Mouse (Mus musculus): ENCODE measurements around the gene Capza2.

Gene Capza2

DNA sequence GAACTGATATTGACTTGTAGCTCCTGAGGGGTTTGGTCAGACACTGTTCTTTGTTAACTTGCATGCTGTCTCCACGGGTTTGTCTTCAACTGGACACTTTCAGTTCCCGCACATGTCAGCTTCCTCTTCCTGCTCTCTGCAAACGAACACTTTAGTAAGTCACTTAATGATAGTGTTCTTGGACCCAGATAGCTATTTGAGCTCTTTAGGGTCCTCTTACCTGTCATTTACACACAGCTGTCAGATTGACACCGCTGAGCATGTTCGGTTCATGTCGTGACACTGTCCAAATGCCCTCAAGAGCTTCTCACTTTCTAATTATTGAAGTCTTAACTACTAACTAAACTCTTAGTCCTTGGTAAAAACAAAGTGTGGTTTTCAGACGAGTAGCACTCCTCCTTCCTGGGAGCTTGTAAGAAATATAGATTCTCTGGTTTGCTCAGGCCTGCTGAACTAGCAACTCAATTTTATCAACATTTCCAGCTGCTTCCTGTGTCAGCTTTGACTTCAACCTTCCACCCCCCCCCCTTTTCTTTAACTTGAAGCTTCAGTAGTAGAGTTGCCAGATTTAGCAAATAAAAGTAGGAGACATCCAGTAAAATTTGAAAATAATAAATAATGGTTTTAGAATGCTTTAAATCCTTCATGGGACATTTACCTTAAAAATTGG, at the start of gene Capza2:
Capza2 (plus strand) TSS at position 620 of the 670 bp plus-strand sequence.
- ATAC-seq (ENCODE audit: low TSS enrichment): no peak

DNA sequence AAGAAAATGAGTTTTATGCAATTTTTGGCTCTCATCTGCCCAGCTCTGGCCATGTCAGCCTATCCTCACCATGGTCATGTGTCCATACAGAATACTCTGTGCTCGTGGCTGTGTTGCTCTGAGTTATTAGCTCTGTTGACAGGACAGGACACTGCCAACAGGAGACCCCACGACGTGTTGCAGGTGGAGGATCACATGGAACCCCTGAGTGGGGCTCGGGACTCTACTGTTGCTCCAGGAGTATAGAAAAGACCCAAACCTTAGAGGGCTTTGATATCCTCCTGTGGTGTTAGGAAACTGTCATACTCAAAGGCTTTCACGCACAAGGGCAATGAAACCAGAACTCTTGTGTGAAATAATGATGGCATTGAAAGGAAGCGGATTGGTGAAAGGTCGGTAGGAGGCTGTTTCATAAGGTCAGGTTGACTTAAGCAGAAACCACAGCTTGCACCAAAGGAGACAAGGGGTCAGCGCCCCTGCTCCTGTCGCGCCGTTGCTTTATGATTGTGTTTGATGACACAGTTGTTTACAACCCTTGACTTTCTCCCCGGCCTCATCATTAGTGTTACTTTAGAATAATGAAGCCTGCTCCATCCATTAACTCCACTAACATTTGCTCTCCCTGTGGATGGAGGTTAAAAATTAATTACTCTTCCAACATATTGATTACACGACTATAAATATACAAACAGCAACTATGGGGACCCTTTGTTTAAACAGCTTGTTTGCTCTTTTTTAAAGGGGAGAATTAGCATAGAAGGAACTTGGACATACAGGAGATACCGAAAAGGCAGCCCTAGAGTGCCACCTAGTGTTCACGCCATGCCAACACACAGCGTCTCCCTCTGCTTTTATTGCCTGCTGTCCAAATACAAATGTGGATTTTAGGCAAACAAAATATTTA, 46.7 kb upstream of the Capza2 start:
- ATAC-seq (ENCODE audit: low TSS enrichment): peak; percentile 97

DNA sequence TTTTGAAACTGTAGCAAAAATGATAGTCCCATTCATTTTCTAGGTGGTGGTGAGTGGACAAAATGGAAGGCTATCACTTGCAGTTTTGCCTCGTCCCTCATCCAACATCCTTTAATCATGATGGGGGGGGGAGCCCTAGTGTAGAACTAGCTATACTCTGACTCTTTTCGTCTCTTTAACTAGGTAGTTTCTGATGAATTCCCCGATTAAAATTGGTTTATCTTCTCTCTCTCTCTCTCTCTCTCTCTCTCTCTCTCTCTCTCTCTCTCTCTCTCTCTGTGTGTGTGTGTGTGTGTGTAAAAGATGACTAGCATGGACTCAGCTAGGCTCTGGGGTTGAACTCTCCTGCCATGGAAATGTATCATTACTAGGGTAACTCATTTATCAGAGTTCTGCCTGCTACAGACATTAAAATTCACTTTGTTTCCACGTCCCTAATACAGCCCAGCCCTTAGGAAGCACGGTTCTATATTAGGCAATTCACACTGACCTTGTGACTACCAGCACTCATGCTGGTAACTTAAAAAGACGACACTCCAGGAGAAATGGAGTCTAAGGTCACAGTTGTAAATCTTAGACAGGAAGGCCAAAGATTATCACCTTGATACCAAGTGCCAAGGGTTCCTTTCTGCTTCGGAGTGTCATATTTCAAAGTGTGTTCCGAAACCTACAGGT, 45.9 kb upstream of the Capza2 start:
- ATAC-seq (ENCODE audit: low TSS enrichment): peak; percentile 39; the same call in 1 of the 2 replicates

DNA sequence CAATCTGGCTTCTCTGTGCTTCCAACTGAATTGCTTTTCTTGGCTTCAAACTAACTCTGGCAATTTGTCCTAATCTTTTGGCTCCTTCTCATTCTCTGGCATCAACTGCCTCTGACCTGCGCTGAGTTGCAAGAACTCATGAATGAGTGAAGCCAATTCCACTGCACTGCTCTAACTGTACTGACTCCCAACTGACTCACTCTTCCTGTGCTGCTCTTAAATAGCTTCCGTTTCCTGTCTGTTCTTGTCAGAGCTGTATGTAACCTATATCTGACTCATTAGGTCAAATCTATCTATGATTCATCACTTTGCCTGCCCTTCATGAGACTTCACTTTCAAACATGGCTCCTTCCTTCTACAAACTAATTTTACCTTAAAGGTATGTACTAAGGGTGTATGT, 42.1 kb upstream of the Capza2 start:
- no peak for ATAC-seq (ENCODE audit: low TSS enrichment)

DNA sequence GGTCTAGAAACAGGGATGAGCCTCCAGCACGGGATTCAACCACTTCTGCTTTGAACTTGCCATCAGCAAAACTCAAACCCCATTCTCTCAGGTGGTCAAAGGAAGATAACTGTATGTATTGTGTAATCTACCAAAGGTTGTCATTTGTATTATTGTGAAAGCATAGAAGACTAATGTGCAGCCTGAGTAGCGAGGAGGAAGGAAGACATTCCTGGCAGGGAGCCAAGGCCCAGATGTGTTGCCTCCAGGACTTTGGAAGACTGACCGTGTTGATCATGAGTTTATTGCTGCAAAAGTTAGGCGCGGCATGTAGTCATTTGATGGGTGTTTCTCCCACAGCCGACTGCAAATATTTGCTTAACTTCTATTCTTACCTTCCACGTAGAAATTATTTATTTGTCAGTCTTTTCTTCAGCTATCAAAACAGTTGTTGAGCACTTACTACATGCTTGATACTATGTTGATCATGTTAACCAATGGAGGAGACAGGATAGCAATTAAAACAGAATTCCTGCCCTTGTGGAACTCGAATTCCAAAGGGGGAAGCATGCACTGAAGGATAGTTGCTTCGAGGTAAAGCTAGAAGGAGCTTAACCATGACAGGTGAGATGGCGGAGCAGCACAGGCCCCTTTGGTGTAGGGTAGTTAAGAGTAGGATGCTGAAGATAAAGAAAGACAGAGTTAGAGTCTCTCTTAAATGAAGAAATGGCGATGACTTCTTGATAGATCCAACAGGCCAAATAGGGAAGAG, 40.1 kb upstream of the Capza2 start:
- ATAC-seq (ENCODE audit: low TSS enrichment): no peak

DNA sequence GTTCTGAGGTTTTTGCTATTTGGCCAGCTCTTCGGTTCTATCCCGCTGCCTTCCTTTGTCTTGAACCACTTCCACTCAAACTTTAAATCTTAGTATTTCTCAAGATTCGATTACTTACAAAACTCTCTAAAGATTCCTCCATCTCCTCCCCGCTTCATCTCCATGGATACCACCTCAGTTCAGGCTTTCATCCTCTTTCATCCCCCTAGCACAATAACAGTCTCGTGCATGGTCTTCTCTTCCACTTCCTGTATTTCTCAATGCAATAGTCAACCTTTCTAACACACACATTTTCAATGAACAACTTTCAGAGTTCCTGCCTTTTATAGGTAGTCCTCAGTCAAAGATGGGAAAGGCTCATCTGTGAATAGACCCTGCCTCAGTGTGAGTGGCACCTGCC, 36.7 kb upstream of the Capza2 start:
- ATAC-seq (ENCODE audit: low TSS enrichment): no peak

DNA sequence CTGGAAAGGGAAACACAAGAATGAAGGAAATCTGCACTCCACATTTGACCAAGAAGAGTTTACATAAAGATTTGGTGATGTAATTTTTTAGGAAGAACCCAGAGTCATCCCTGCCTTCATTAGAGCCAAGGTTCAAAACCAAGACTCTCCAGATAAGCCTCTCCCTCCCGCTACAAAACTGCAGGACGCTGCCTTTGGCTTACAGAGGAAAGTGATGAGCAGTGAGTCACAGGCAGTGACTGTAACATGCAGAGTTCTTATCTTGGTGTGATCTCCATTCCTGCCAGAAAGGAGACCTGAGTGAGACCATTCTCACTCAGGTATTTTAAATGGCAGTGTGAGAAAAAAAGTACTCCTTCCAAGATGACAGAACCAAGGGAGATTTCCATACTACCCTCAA, 34.5 kb upstream of the Capza2 start:
- no peak for ATAC-seq (ENCODE audit: low TSS enrichment)

DNA sequence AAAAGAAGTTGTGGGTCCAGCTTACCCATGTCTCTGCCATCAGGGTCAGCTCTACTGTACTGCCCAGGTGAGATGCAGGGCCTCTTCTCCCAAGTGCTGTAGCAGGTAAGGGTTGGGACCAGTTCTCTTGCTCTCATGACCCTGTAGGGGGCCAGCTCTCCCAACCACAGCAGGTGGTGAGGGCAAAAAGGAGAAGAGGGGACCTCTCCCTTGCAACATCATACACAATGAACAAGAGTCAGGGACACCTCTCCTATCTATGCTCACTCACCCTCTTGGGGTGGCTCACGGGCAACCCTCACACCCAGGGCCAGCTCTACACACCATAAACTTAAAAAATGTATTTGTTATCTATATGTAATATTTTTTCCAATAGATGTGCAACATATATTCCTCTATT, 29.1 kb upstream of the Capza2 start:
- ATAC-seq (ENCODE audit: low TSS enrichment): no peak

DNA sequence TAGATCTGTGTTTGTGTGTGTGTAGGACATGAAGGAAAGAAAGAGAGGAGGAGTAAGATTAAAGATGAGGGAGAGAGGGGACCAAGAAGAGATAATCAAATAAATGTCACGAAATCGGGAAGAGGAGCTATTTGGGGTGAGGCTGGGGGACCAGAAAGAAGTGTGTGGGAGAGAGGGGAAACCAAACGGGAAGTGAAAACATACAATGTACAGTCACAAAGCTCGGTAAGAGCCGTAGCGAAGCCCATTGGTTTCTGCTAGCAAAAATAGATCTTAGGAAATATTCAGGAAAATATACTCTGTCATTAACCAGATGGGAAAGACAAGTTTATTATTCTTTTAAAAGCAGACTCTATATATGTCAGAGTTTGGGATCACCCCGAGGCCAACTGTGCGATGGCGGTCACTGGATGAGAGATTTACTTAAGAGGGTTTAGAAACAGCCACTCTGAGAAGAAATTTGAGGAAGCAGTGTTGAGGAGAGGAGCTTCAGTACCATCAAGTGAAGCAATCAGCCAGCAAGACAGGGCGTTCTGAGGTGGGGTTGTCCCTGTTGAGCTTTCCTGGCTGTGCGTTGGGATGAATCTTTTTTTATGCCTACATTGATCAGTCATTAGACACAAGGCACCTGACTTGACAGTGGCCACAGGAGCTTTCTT, 24.6 kb upstream of the Capza2 start:
- ATAC-seq (ENCODE audit: low TSS enrichment): no peak

DNA sequence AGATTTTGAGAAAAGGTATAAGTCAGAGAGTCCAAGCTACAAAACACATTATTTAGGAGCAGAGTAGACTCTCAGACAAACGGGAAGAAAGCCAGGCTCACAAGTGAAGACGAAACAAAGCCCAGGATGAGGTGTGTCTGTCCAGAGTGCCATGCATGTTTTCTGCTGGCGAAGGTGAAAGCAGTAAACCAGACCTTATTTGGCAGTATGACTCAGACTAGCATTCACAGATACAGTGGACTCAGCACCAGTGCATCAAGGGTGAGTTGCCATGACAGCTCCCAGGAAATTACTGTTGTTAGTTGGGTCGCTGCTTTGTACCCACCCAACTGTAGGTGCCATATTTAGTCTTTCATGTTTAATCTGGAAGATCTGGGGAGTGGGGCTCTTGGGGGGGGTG, 23.4 kb upstream of the Capza2 start:
- no peak for ATAC-seq (ENCODE audit: low TSS enrichment)

DNA sequence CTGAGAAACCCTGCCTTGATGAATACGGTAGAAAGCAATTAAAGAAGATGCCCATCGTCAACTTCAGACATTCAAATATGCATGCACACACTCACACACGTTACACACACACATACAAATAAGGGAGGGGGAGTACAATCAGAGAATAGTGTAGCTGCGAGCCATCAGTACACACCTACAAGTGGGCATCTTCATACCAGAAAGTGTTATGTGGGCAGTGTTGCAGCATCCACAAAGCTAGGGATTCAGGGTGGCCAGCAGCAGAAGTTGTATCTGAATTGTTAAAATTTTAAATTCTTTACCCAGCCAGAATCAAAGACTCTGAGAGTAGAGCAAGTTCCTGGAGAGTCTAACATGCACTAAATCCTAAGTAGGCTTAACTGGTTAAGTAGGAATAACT, 15.2 kb upstream of the Capza2 start:
- peak; percentile 98 for ATAC-seq (ENCODE audit: low TSS enrichment)

DNA sequence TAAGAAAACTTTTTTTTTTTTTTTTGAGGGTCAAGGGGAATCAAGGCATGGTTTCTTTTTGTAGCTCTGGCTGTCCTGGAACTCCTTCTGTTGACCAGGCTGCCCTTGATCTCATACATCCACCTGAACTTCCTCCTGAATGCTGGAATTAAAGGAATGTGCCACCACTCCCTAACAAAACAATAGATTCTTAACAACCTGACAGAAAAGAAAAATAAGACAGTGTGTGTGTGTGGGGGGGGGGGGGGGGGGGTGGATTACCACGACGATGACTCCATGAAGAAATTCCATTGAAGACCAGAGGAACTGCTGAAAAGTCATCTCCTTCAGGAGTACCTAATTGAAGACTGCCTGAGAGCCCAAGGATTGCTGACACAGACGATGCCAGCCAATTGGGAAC, 14.6 kb upstream of the Capza2 start:
- no peak for ATAC-seq (ENCODE audit: low TSS enrichment)

DNA sequence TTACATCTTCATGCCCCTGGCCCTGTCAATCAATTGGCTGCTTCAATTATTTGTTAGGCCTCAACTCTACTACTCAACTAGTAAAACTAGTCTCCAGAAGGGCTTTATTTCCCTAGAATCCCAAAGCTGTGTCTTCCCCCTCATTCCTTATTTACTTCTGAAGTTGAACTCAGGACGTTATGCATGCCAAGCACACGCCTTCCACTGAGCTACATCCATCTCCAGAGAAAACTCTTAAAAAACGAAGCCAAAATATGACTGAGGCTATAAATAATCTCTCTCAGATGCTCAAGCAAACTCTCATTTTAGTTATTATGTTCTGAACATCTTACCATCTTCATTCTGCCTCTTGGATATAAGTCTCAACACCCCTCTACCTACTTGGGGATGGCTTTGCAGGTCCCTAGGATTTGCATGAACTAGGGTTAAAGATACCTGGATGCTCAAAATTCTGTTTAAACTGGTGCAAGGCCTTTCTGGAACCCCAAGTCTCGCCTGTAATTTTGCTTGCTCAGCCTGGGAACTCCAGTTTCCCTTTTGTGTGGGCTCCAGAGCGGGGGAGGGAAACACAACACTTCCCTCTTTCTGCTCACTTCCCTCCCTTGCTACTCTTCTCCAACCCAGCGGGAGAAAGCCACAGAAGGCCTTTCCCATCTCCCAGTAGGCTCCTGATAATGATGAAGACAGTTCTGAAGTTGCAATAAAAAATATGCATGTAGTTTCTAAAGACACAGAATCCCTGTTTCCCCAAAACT, 7.2 kb upstream of the Capza2 start:
- ATAC-seq (ENCODE audit: low TSS enrichment): peak; percentile 92

DNA sequence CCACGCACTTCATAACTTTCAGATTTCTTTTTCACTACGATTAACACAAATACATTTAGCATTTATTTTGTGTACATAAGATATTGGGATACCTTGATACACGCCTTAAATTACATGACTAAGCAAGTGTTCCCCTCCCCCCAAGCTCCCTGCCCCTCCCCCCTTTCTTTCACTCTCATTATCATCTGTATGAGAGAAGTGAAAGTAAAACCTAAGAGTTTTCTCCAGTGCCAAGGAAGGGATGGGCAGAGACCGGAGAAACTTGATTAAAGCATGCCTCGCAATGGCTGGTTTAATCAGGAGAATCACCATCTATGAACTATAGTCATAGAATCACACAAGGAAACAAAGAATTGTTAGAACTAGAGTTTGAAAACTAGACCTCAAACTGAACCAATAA, 6.3 kb upstream of the Capza2 start:
- ATAC-seq (ENCODE audit: low TSS enrichment): no peak

DNA sequence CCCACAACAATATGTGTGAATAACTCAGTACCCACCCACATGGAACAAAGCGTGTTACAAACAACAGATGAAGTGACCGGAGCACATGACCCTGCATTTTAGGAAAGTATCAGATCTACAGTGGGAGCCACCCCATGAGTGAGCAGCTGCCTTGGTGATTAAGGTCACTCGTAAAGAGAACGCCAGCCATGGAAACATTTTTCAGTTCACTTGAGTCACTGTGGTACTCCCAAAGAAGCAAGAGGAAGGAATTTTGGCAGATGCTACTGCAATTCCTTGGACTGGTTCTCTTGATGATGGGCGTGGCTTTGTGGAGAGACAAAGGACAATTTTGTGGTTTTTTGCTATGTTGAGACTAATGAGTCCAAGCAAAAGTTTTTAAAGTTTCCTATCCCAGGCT, 4.4 kb upstream of the Capza2 start:
- ATAC-seq (ENCODE audit: low TSS enrichment): no peak

DNA sequence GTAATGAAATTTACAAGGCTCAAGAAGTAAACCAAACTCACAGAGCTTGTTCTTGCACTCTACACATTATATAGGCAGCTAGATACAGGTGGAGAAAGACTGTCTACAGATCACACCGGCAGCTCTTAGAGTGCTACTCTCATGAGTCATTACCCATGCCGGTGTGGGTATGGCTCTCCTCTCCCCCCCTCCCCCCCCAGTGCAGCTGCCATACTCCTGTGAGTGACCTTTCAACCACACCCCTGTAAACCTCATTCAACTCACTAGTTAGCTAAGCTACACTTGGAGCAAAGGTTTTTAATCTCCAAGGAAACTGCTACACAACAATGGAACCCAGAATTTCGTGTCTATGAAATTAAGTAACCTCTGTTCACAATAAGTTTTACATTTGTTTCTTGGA, 2.2 kb upstream of the Capza2 start:
- no peak for ATAC-seq (ENCODE audit: low TSS enrichment)

DNA sequence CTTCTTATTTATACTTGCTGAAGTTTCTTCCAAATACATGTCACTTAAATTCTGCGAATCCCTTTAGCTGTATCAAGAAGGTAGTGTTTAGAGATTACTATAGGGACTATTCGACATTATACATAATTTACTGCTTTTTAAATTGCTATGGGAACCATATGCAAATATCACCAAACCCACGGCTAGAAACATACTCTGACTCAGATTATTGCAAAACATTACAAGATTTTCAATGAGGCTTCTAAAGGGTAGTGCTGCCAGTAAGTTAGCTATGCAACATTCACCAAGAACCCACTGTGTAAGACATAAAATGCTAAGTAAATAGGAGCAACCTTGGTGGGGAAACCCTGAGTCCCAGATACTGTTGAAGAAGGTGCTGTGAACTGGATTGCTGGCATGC, 1.0 kb upstream of the Capza2 start:
- no peak for ATAC-seq (ENCODE audit: low TSS enrichment)

DNA sequence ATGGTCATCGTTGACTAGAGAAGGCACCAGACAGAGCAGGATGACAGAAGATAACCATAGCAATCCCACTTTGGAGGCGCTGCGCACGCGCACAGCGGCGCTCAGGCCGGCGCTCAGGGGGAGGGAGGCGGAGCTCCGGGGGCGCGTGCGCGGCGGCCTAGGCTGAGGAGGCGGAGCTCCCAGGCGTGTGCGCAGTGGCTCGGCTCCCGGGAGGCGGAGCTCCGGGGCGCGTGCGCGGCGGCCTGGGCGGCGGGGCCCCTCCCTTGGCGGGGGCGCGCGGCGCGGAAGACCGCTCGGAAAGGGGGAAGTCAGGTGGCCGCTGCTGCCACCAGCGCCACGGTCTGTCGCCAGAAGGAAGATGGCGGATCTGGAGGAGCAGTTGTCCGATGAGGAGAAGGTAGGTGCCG, 733 bp downstream of the Capza2 start:
- ATAC-seq (ENCODE audit: low TSS enrichment): peak; percentile 93

DNA sequence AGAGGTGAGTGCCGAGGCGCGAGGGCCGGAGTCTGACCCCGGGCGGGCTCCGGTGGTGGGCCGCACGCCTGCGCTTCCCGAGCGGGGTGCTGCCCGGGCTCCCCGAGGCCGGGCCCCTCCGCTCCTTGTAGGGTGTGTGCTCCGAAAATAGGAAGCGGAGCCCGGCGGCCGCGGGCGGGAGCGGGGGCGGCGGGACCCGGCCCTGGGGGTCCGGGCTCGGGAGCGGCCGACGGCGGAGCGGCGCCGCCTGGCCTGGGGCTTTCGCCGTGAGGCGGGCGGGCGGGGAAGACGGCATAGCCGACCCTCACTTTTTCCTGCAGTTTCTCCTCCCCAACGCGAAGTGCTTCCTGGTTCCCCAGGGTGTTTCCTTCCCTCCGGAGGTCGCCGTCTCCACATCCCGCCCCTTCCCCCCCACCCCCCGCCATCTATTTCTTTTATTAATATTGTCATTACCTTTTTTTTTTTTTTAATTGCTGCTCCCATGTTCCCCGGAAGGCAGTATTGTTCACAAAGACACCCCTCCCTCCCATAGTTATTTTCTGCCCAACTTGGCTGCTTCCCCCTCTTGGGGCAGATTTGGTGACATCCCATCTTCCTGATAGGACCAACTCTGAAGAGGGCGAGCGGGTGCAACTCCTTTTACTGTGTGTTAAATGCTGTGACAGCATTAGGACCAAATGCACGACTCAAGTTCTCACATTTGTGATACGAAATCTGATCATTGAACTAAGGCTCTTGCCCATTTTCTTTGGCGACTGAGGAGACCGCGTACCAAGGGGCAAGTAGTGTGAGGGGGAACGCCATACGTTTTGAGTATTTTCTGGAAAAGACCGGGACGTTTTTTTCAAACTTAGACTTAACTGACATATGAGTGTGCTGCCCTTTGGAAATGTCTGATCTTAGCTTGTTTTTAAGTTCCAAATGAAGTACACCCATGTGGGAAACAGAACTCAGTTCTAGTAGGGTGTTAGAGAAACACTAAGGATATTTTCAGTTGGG, 1.5 kb downstream of the Capza2 start:
- peak; percentile 69 for ATAC-seq (ENCODE audit: low TSS enrichment)

All from frontal cortex, adult (tissue).